Mouse (Mus musculus): ENCODE results near the gene Chic2. TPM values are rescaled to one million over a fixed set of nuclear protein-coding genes. Genes with fewer than 3 reads are reported as not detected.
A peak's percentile ranks its signal among the peaks of the same experiment; 100 is the strongest.

Chic2 gene
- polyA plus RNA-seq, 1 experiment from 2014 or later = 17.9 TPM

- Histone ChIP-seq H3K9me3 (replicated peaks) (no peaks in the 10 kb centered on the region), H3K4me1 (replicated peaks) (0 out of 2 replicates have a peak, but pooled peaks cover 4% of the 10 kb centered on the region), H3K36me3 (no peaks in the 10 kb centered on the region), H3K4me2 (no peak within 1 kb of the TSS), H3K27ac (no peak within 1 kb of the TSS), H3K4me3 (replicated peaks) (no peak within 1 kb of the TSS), H3K9ac (no peak within 1 kb of the TSS), H3K27me3 (peaks cover 100% of the 10 kb centered on the region)
- ATAC-seq (ENCODE audit: low read depth) (no peak), DNase-seq (no peak)
- 4% methylated on average over 41 of the region's 41 CpGs for WGBS (ENCODE audit: insufficient replicate concordance)
Measured at GRCm38 (mm10) chr5:75075383-75075941, 30.9 kb upstream of the Chic2 start, which contains the start of gene Gsx2. Gene Gsx2 (plus strand): TSS chr5:75075601.

- Histone ChIP-seq H3K9me3 (replicated peaks) (no peaks in the 10 kb centered on the region), H3K27ac (no peak overlapping the region), H3K4me3 (replicated peaks) (no peak overlapping the region), H3K36me3 (no peaks in the 10 kb centered on the region), H3K4me1 (replicated peaks) (0 out of 2 replicates have a peak, but pooled peaks cover 4% of the 10 kb centered on the region), H3K9ac (no peak overlapping the region), H3K4me2 (no peak overlapping the region), H3K27me3 (peaks cover 100% of the 10 kb centered on the region)
- DNase-seq (no peak), ATAC-seq (ENCODE audit: low read depth) (no peak)
- WGBS (ENCODE audit: insufficient replicate concordance) = 4% methylated on average over 15 of the region's 15 CpGs
Measured at GRCm38 (mm10) chr5:75074537-75075382, 30.2 kb upstream of the Chic2 start.

GRCm38 (mm10) chr5:75074132-75074531 lies 29.6 kb upstream of the Chic2 start:
- no peak overlapping the region for H3K4me2 ChIP-seq
- H3K27ac ChIP-seq = no peak overlapping the region
- no peaks in the 10 kb centered on the region for H3K9me3 ChIP-seq (replicated peaks)
- peaks cover 100% of the 10 kb centered on the region for H3K27me3 ChIP-seq
- H3K9ac ChIP-seq = no peak overlapping the region
- no peak for ATAC-seq (ENCODE audit: low read depth)
- H3K36me3 ChIP-seq = no peaks in the 10 kb centered on the region
- H3K4me3 ChIP-seq (replicated peaks) = no peak overlapping the region
- 0 out of 2 replicates have a peak, but pooled peaks cover 4% of the 10 kb centered on the region for H3K4me1 ChIP-seq (replicated peaks)
- DNase-seq = no peak
- 4% methylated on average over 4 of the region's 4 CpGs for WGBS (ENCODE audit: insufficient replicate concordance)

GRCm38 (mm10) chr5:75073684-75074083 lies 29.1 kb upstream of the Chic2 start:
- ATAC-seq (ENCODE audit: low read depth) = no peak
- Histone ChIP-seq H3K4me2 (no peak overlapping the region), H3K27ac (no peak overlapping the region), H3K4me1 (replicated peaks) (0 out of 2 replicates have a peak, but pooled peaks cover 4% of the 10 kb centered on the region), H3K9me3 (replicated peaks) (no peaks in the 10 kb centered on the region), H3K36me3 (no peaks in the 10 kb centered on the region), H3K27me3 (peaks cover 100% of the 10 kb centered on the region), H3K4me3 (replicated peaks) (no peak overlapping the region), H3K9ac (no peak overlapping the region)
- no peak for DNase-seq
- WGBS (ENCODE audit: insufficient replicate concordance) = 7% methylated on average over 3 of the region's 3 CpGs

GRCm38 (mm10) chr5:75073167-75073566 lies 28.6 kb upstream of the Chic2 start:
- H3K4me3 ChIP-seq (replicated peaks) = no peak overlapping the region
- H3K9ac ChIP-seq = no peak overlapping the region
- WGBS (ENCODE audit: insufficient replicate concordance) = 24% methylated on average over 1 of the region's 1 CpGs
- no peak overlapping the region for H3K27ac ChIP-seq
- H3K4me2 ChIP-seq = no peak overlapping the region
- H3K9me3 ChIP-seq (replicated peaks) = no peaks in the 10 kb centered on the region
- no peaks in the 10 kb centered on the region for H3K36me3 ChIP-seq
- H3K27me3 ChIP-seq = peaks cover 100% of the 10 kb centered on the region
- no peak for DNase-seq
- no peak for ATAC-seq (ENCODE audit: low read depth)
- H3K4me1 ChIP-seq (replicated peaks) = 0 out of 2 replicates have a peak, but pooled peaks cover 4% of the 10 kb centered on the region

- H3K9me3 ChIP-seq (replicated peaks) = no peaks in the 10 kb centered on the region
- H3K4me3 ChIP-seq (replicated peaks) = no peak overlapping the region
- no peak overlapping the region for H3K9ac ChIP-seq
- no peak for ATAC-seq (ENCODE audit: low read depth)
- DNase-seq = no peak
- 3% methylated on average over 4 of the region's 4 CpGs for WGBS (ENCODE audit: insufficient replicate concordance)
- no peak overlapping the region for H3K4me2 ChIP-seq
- no peak overlapping the region for H3K27ac ChIP-seq
- 0 out of 2 replicates have a peak, but pooled peaks cover 4% of the 10 kb centered on the region for H3K4me1 ChIP-seq (replicated peaks)
- H3K27me3 ChIP-seq = peaks cover 100% of the 10 kb centered on the region
- no peaks in the 10 kb centered on the region for H3K36me3 ChIP-seq
Measured at GRCm38 (mm10) chr5:75072532-75072931, 28.0 kb upstream of the Chic2 start.

- WGBS (ENCODE audit: insufficient replicate concordance) = 5% methylated on average over 10 of the region's 10 CpGs
- H3K4me3 ChIP-seq (replicated peaks) = no peak overlapping the region
- no peak overlapping the region for H3K4me2 ChIP-seq
- DNase-seq (no peak), ATAC-seq (ENCODE audit: low read depth) (no peak)
- H3K27me3 ChIP-seq = peaks cover 100% of the 10 kb centered on the region
- no peak overlapping the region for H3K9ac ChIP-seq
- H3K4me1 ChIP-seq (replicated peaks) = 0 out of 2 replicates have a peak, but pooled peaks cover 8% of the 10 kb centered on the region
- H3K9me3 ChIP-seq (replicated peaks) = no peaks in the 10 kb centered on the region
- H3K27ac ChIP-seq = no peak overlapping the region
- no peaks in the 10 kb centered on the region for H3K36me3 ChIP-seq
Measured at GRCm38 (mm10) chr5:75071951-75072350, 27.4 kb upstream of the Chic2 start.

GRCm38 (mm10) chr5:75070656-75071375 lies 26.2 kb upstream of the Chic2 start:
- H3K4me3 ChIP-seq (replicated peaks) = no peak overlapping the region
- WGBS (ENCODE audit: insufficient replicate concordance) = 5% methylated on average over 23 of the region's 23 CpGs
- H3K9me3 ChIP-seq (replicated peaks) = no peaks in the 10 kb centered on the region
- peaks cover 99% of the 10 kb centered on the region for H3K27me3 ChIP-seq
- no peaks in the 10 kb centered on the region for H3K36me3 ChIP-seq
- H3K4me1 ChIP-seq (replicated peaks) = 0 out of 2 replicates have a peak, but pooled peaks cover 6% of the 10 kb centered on the region
- H3K9ac ChIP-seq = no peak overlapping the region
- H3K4me2 ChIP-seq = no peak overlapping the region
- no peak overlapping the region for H3K27ac ChIP-seq
- no peak for ATAC-seq (ENCODE audit: low read depth)
- no peak for DNase-seq

- WGBS (ENCODE audit: insufficient replicate concordance) = 3% methylated on average over 12 of the region's 13 CpGs
- no peak overlapping the region for H3K4me3 ChIP-seq (replicated peaks)
- no peaks in the 10 kb centered on the region for H3K36me3 ChIP-seq
- 0 out of 2 replicates have a peak, but pooled peaks cover 4% of the 10 kb centered on the region for H3K4me1 ChIP-seq (replicated peaks)
- H3K27me3 ChIP-seq = peaks cover 93% of the 10 kb centered on the region
- H3K9me3 ChIP-seq (replicated peaks) = no peaks in the 10 kb centered on the region
- ATAC-seq (ENCODE audit: low read depth) (no peak), DNase-seq (no peak)
- H3K9ac ChIP-seq = no peak overlapping the region
- no peak overlapping the region for H3K27ac ChIP-seq
- H3K4me2 ChIP-seq = no peak overlapping the region
Measured at GRCm38 (mm10) chr5:75070132-75070531, 25.6 kb upstream of the Chic2 start.

GRCm38 (mm10) chr5:75067125-75067756 lies 22.7 kb upstream of the Chic2 start:
- 0 out of 2 replicates have a peak, but pooled peaks cover 4% of the 10 kb centered on the region for H3K4me1 ChIP-seq (replicated peaks)
- WGBS (ENCODE audit: insufficient replicate concordance) = 2% methylated on average over 30 of the region's 30 CpGs
- H3K4me3 ChIP-seq (replicated peaks) = peak overlapping the region; percentile 24
- H3K27me3 ChIP-seq = peaks cover 64% of the 10 kb centered on the region
- peak overlapping the region; percentile 56 for H3K4me2 ChIP-seq
- no peak for DNase-seq
- H3K27ac ChIP-seq = no peak overlapping the region
- no peaks in the 10 kb centered on the region for H3K36me3 ChIP-seq
- 0 out of 2 replicates have a peak, but pooled peaks have one; percentile 31 for ATAC-seq (ENCODE audit: low read depth)
- H3K9me3 ChIP-seq (replicated peaks) = no peaks in the 10 kb centered on the region
- no peak overlapping the region for H3K9ac ChIP-seq

Measured in liver, embryonic 13.5 days (tissue).